Mouse (Mus musculus) erythroblast, embryonic 14.5 days (primary cell): ENCODE measurements around the gene Acsm2.

Experiments
- GATA1 ChIP-seq: IDR thresholded peaks from 2 replicates; pipeline ENCODE4 v1.6.1; 2012; ENCODE audit warnings: low read length, inconsistent platforms, mixed read lengths
- TAL1 ChIP-seq: IDR thresholded peaks from 3 replicates; pipeline ENCODE4 v1.6.1; 2012; ENCODE audit warnings: low read length, inconsistent platforms, mixed read lengths

- TF ChIP-seq GATA1, result no peak
- no peak for TF ChIP-seq TAL1
These were observed 7.3 kb downstream of the Acsm2 start for GRCm38 (mm10) chr7:119561441-119561840.
